Mouse (Mus musculus): Measurements from ENCODE around the gene Dnttip2. TPM values are rescaled to one million over a fixed set of nuclear protein-coding genes. Genes with fewer than 3 reads are reported as not detected.
"Not testable (repeated sequence)": the region's sequence is repeated elsewhere in the genome, so short reads cannot be mapped to it uniquely, and the experiment has no call there.

The Dnttip2 gene
- 26.1 and 27.5 TPM in 2 replicates for polyA plus RNA-seq (2015; fragmentation: Nextera tagmentation; extraction: Ambion mirVana)

- peak within 1 kb of the TSS; percentile 78 for H3K4me2 ChIP-seq (ENCODE audit: low read depth, low read length)
- peaks cover 24% of the 10 kb centered on the region for H3K36me3 ChIP-seq (ENCODE audit: control insufficient read depth, insufficient read depth)
- H3K4me3 ChIP-seq (ENCODE audit: low read depth, low read length) = peak within 1 kb of the TSS; percentile 100
- no peaks in the 10 kb centered on the region for H3K27me3 ChIP-seq (ENCODE audit: control insufficient read depth, insufficient read depth, low read depth, low read length)
- peak within 1 kb of the TSS; percentile 97 for H3K9ac ChIP-seq (ENCODE audit: low read depth, low read length)
- WGBS (ENCODE audit: insufficient replicate concordance) = under 1% methylated on average over 56 of the region's 57 CpGs
- H3K4me1 ChIP-seq (ENCODE audit: control insufficient read depth, low read depth, low read length) = peaks cover 38% of the 10 kb centered on the region
- peak; percentile 92 for ATAC-seq (ENCODE audit: low read depth)
- H3K9me3 ChIP-seq (replicated peaks; ENCODE audit: control insufficient read depth, low read length) = no peaks in the 10 kb centered on the region
- H3K27ac ChIP-seq (ENCODE audit: low read length) = peak within 1 kb of the TSS; percentile 80
These were observed at the start of gene Dnttip2 for GRCm38 (mm10) chr3:122274241-122275024. Gene Dnttip2 (plus strand): TSS chr3:122274388.

DNA sequence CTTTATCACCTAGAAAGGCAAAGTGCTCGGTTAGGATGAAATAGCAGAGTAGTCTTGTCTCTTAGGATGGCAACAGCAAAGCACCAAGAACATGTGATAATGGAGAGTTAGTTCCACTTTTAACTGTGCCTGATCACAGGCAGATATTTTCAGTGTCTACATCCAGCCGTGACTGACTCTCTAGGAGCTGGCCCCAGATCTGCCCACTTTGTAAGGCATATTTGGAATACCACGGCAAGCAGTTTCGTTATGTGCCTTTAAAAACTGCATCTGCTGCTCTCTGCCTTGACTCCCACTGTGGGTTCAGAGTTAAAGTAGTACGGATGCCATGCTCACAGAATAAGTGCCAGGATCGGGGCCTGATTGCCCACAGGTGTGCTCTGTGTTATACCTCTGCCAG lies 47.2 kb upstream of the Dnttip2 start:
- not testable (repeated sequence) for H3K27ac ChIP-seq (ENCODE audit: low read length); H3K27me3 ChIP-seq (ENCODE audit: control insufficient read depth, insufficient read depth, low read depth, low read length); H3K4me2 ChIP-seq (ENCODE audit: low read depth, low read length); H3K4me1 ChIP-seq (ENCODE audit: control insufficient read depth, low read depth, low read length); H3K36me3 ChIP-seq (ENCODE audit: control insufficient read depth, insufficient read depth); ATAC-seq (ENCODE audit: low read depth); H3K9ac ChIP-seq (ENCODE audit: low read depth, low read length); H3K9me3 ChIP-seq (replicated peaks; ENCODE audit: control insufficient read depth, low read length); H3K4me3 ChIP-seq (ENCODE audit: low read depth, low read length)
- 54% methylated on average over 6 of the region's 6 CpGs for WGBS (ENCODE audit: insufficient replicate concordance)

DNA sequence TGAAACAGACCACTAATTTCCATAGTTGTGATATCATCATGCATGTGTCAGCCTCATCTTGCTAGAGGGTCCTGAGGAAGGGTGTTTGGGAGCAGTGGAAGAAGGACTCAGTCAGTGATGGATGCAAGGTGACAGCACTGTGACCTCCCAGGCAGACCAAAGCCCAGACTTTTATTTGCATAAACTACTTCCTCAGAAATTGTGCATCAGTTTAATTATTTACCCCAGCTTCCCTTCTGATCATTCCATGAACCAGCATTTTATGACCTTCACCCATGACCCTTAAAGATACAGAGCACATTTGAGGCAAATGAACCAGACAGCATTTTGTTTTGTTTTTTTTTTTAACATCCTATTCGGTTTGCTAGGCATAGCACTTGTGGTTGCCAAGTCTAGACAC lies 38.4 kb upstream of the Dnttip2 start:
- Histone ChIP-seq H3K36me3 (ENCODE audit: control insufficient read depth, insufficient read depth) (no peaks in the 10 kb centered on the region), H3K4me2 (ENCODE audit: low read depth, low read length) (no peak overlapping the region), H3K27ac (ENCODE audit: low read length) (no peak overlapping the region), H3K9me3 (replicated peaks; ENCODE audit: control insufficient read depth, low read length) (no peaks in the 10 kb centered on the region), H3K9ac (ENCODE audit: low read depth, low read length) (no peak overlapping the region), H3K27me3 (ENCODE audit: control insufficient read depth, insufficient read depth, low read depth, low read length) (no peaks in the 10 kb centered on the region), H3K4me3 (ENCODE audit: low read depth, low read length) (no peak overlapping the region), H3K4me1 (ENCODE audit: control insufficient read depth, low read depth, low read length) (peaks cover 2% of the 10 kb centered on the region; the same call in 1 of the 2 replicates)
- peak; percentile 35; the same call in 1 of the 2 replicates for ATAC-seq (ENCODE audit: low read depth)
- WGBS (ENCODE audit: insufficient replicate concordance) = 32% methylated on average over 1 of the region's 1 CpGs

- peaks cover 26% of the 10 kb centered on the region for H3K4me1 ChIP-seq (ENCODE audit: control insufficient read depth, low read depth, low read length)
- WGBS (ENCODE audit: insufficient replicate concordance) = 20% methylated on average over 6 of the region's 6 CpGs
- H3K9ac ChIP-seq (ENCODE audit: low read depth, low read length) = peak overlapping the region; percentile 9; the same call in 1 of the 2 replicates
- no peaks in the 10 kb centered on the region for H3K27me3 ChIP-seq (ENCODE audit: control insufficient read depth, insufficient read depth, low read depth, low read length)
- no peak for ATAC-seq (ENCODE audit: low read depth)
- H3K4me2 ChIP-seq (ENCODE audit: low read depth, low read length) = peak overlapping the region; percentile 19
- no peaks in the 10 kb centered on the region for H3K9me3 ChIP-seq (replicated peaks; ENCODE audit: control insufficient read depth, low read length)
- H3K27ac ChIP-seq (ENCODE audit: low read length) = peak overlapping the region; percentile 41; the same call in 1 of the 2 replicates
- H3K4me3 ChIP-seq (ENCODE audit: low read depth, low read length) = no peak overlapping the region
- no peaks in the 10 kb centered on the region for H3K36me3 ChIP-seq (ENCODE audit: control insufficient read depth, insufficient read depth)
These were observed 31.3 kb upstream of the Dnttip2 start for GRCm38 (mm10) chr3:122242876-122243275.

DNA sequence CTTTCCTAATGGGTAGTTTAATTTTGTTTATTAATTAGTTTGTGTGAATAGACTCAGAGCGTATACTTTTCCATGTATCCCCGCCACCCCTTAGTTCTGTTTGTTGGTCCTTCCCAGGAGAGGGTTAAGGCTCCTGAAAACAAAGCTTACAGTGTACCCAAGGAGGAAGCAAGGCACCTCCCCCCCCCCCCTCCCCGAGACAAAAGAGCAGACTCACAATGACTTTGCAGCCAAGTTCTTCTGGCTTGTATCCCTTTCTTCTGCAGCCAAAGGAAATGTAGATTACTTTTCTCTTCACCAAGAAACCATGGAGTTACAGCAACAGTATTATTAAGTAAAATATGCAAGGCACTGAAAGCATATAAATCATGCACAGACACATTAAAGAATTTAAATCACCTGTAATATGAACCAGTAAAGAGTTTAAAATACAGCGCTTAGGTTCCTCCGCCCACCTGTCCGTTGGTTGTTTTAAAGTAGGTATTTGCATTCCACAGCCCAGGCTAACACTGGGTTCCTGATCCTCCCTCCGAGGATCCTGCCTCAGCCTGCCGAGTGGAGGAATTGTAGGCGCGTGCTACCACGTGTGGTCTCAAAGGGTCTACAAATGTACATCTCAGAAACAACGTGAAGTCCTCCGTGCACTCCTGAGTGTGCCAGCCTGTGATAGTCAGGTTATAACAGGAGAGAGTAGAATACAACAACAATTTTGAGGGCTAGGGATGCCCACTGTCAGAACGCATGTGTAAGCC lies 30.6 kb upstream of the Dnttip2 start:
- peak overlapping the region; percentile 19 for H3K4me2 ChIP-seq (ENCODE audit: low read depth, low read length)
- no peaks in the 10 kb centered on the region for H3K9me3 ChIP-seq (replicated peaks; ENCODE audit: control insufficient read depth, low read length)
- H3K9ac ChIP-seq (ENCODE audit: low read depth, low read length) = peak overlapping the region; percentile 29; the same call in 1 of the 2 replicates
- WGBS (ENCODE audit: insufficient replicate concordance) = 40% methylated on average over 14 of the region's 14 CpGs
- peak overlapping the region; percentile 41 for H3K27ac ChIP-seq (ENCODE audit: low read length)
- peaks cover 27% of the 10 kb centered on the region for H3K4me1 ChIP-seq (ENCODE audit: control insufficient read depth, low read depth, low read length)
- H3K27me3 ChIP-seq (ENCODE audit: control insufficient read depth, insufficient read depth, low read depth, low read length) = no peaks in the 10 kb centered on the region
- H3K36me3 ChIP-seq (ENCODE audit: control insufficient read depth, insufficient read depth) = no peaks in the 10 kb centered on the region; the same call in 1 of the 2 replicates
- no peak overlapping the region for H3K4me3 ChIP-seq (ENCODE audit: low read depth, low read length)
- no peak for ATAC-seq (ENCODE audit: low read depth)

DNA sequence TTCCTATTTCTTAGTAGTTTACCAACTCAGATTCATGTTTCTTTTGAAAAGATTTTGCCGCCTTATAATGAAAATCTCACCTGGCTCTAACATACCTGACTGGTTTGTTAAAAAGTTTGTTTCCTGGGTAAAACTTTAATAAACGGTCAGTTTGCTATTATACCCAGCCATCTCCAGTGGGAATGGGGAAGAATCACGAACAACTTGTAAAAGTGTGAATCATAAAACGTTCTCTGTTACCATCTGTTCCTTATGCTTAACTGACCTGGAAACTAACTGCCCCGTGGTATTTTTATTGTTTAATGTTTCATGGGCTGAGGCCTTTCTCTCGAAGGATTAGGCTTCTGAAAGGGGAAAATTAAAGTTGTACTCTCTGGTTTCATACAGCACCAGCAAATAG lies 29.4 kb upstream of the Dnttip2 start:
- Histone ChIP-seq H3K36me3 (ENCODE audit: control insufficient read depth, insufficient read depth) (peaks cover 4% of the 10 kb centered on the region), H3K9ac (ENCODE audit: low read depth, low read length) (peak overlapping the region; percentile 66), H3K27me3 (ENCODE audit: control insufficient read depth, insufficient read depth, low read depth, low read length) (no peaks in the 10 kb centered on the region), H3K27ac (ENCODE audit: low read length) (peak overlapping the region; percentile 83), H3K9me3 (replicated peaks; ENCODE audit: control insufficient read depth, low read length) (no peaks in the 10 kb centered on the region), H3K4me3 (ENCODE audit: low read depth, low read length) (peak overlapping the region; percentile 50), H3K4me1 (ENCODE audit: control insufficient read depth, low read depth, low read length) (peaks cover 34% of the 10 kb centered on the region), H3K4me2 (ENCODE audit: low read depth, low read length) (peak overlapping the region; percentile 79)
- no peak for ATAC-seq (ENCODE audit: low read depth)
- WGBS (ENCODE audit: insufficient replicate concordance) = 45% methylated on average over 6 of the region's 6 CpGs

DNA sequence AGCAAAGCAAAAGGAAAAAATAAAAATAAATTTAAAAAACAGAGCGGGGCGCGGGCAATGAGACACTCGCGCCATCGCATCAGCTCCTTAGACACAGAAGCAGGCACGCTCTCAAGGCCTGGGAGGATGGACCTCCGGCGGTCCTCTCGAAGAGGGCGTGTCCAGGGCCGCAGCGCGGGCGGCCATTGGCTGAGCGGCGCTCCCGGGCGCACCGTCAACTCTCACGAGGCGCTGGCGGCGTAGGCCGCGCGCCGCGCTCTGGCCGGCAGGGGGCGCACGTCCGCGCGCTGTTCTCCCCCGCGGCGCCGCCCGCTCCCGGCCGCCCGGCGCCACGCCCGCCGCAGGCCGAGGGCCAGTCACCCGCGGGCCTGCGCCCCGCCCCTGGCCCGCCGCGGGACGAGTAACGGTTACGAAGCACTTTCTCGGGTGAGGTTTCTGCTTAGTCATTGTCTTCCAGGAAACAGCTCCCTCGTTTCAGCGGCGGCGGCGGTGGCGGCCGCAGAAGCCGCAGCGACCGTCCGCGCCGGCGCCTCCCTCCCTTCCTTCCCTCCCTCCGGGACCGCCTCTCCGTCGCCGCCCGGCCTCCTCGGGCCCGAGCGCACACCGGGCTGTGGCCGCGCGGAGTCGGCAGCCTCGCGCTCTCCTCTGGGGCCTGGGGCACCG lies 28.8 kb upstream of the Dnttip2 start, which contains the start of gene Gclm:
Gclm (plus strand) TSS at position 343 of the 663 bp plus-strand sequence.
- H3K9me3 ChIP-seq (replicated peaks; ENCODE audit: control insufficient read depth, low read length) = no peaks in the 10 kb centered on the region
- H3K27me3 ChIP-seq (ENCODE audit: control insufficient read depth, insufficient read depth, low read depth, low read length) = no peaks in the 10 kb centered on the region
- peak within 1 kb of the TSS; percentile 100 for H3K27ac ChIP-seq (ENCODE audit: low read length)
- ATAC-seq (ENCODE audit: low read depth) = peak; percentile 84
- H3K4me1 ChIP-seq (ENCODE audit: control insufficient read depth, low read depth, low read length) = peaks cover 40% of the 10 kb centered on the region
- WGBS (ENCODE audit: insufficient replicate concordance) = under 1% methylated on average over 55 of the region's 90 CpGs
- H3K4me3 ChIP-seq (ENCODE audit: low read depth, low read length) = peak within 1 kb of the TSS; percentile 98
- H3K9ac ChIP-seq (ENCODE audit: low read depth, low read length) = peak within 1 kb of the TSS; percentile 100
- H3K4me2 ChIP-seq (ENCODE audit: low read depth, low read length) = peak within 1 kb of the TSS; percentile 79
- peaks cover 4% of the 10 kb centered on the region for H3K36me3 ChIP-seq (ENCODE audit: control insufficient read depth, insufficient read depth)

- ATAC-seq (ENCODE audit: low read depth) = no peak; the same call in 1 of the 2 replicates
- H3K27me3 ChIP-seq (ENCODE audit: control insufficient read depth, insufficient read depth, low read depth, low read length) = no peaks in the 10 kb centered on the region
- peak overlapping the region; percentile 98 for H3K4me3 ChIP-seq (ENCODE audit: low read depth, low read length)
- peak overlapping the region; percentile 100 for H3K27ac ChIP-seq (ENCODE audit: low read length)
- peak overlapping the region; percentile 65 for H3K4me2 ChIP-seq (ENCODE audit: low read depth, low read length)
- peak overlapping the region; percentile 100 for H3K9ac ChIP-seq (ENCODE audit: low read depth, low read length)
- H3K4me1 ChIP-seq (ENCODE audit: control insufficient read depth, low read depth, low read length) = peaks cover 42% of the 10 kb centered on the region
- under 1% methylated on average over 46 of the region's 50 CpGs for WGBS (ENCODE audit: insufficient replicate concordance)
- H3K36me3 ChIP-seq (ENCODE audit: control insufficient read depth, insufficient read depth) = peaks cover 5% of the 10 kb centered on the region
- no peaks in the 10 kb centered on the region for H3K9me3 ChIP-seq (replicated peaks; ENCODE audit: control insufficient read depth, low read length)
These were observed 28.3 kb upstream of the Dnttip2 start for GRCm38 (mm10) chr3:122245878-122246332.
